Mouse (Mus musculus) hindbrain, embryonic 10.5 days (tissue): ENCODE measurements at regions not wholly inside any gene's neighbourhood (a gene's known extent, or its start where the extent isn't known, plus 50 kb on each side); places are given as distances from the start of the nearest gene placed in this dataset.

Experiments
- DNase-seq: peaks from one replicate; pipeline ENCODE4 v3.0.0-alpha.2; 2017; ENCODE audit warnings: low spot score
- H3K27ac ChIP-seq: fragments of 300-500 bp; sonication (generic); 2 replicates; pipeline ENCODE4 v1.5.1; 2016; ENCODE audit warnings: mild to moderate bottlenecking, moderate library complexity
- H3K27me3 ChIP-seq: fragments of 300-500 bp; sonication (generic); 2 replicates; pipeline ENCODE4 v1.6.1; 2016; ENCODE audit warnings: mild to moderate bottlenecking; ENCODE audit not compliant: poor library complexity, insufficient read depth, severe bottlenecking
- H3K36me3 ChIP-seq: fragments of 300-500 bp; sonication (generic); 2 replicates; pipeline ENCODE4 v1.6.1; 2016; ENCODE audit warnings: mild to moderate bottlenecking, moderate library complexity
- H3K4me1 ChIP-seq: fragments of 300-500 bp; sonication (generic); replicated peaks from 2 replicates; pipeline ENCODE4 v1.6.1; 2016; ENCODE audit warnings: mild to moderate bottlenecking
- H3K4me3 ChIP-seq: fragments of 300-500 bp; sonication (generic); 2 replicates; pipeline ENCODE4 v1.5.1; 2016; ENCODE audit warnings: mild to moderate bottlenecking, moderate library complexity
- H3K9me3 ChIP-seq: fragments of 300-500 bp; sonication (generic); 2 replicates; pipeline ENCODE4 v1.6.1; 2016; ENCODE audit warnings: mild to moderate bottlenecking, moderate library complexity
- WGBS: fragments of 180-500 bp; shearing (Covaris S2); methylation state at CpG from one replicate; pipeline ENCODE4 v1.1.7; 2016; 5-methylcytosine and 5-hydroxymethylcytosine counted together

DNA sequence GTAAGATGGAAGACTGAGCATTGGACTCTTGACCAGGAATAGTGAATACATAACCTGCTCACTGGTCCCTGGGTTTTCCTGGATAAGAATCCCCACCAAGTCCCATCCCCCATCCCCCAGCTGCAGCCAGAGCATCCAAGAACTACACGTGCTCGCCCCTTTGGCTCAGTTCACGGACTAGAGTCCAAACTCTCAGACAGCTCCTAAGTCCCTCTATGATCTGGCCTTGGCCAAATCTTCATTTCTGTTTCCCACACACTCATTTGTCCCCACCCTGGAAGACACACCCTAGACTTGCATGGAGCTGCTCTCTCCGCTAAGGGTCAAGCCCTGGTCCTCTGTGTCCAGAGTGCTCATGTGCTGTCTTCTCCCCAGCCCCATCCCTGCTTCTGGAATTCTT lies 139.9 kb downstream of the Tmx1 start:
- H3K36me3 ChIP-seq: no peaks in the 10 kb centered on the region
- H3K4me1 ChIP-seq: peaks cover 7% of the 10 kb centered on the region; the same call in 1 of the 2 replicates
- H3K27ac ChIP-seq: no peak overlapping the region
- no peak for DNase-seq
- no peaks in the 10 kb centered on the region for H3K9me3 ChIP-seq
- 87% methylated on average over 4 of the region's 4 CpGs for WGBS
- H3K4me3 ChIP-seq: no peak overlapping the region
- H3K27me3 ChIP-seq: no peaks in the 10 kb centered on the region

DNA sequence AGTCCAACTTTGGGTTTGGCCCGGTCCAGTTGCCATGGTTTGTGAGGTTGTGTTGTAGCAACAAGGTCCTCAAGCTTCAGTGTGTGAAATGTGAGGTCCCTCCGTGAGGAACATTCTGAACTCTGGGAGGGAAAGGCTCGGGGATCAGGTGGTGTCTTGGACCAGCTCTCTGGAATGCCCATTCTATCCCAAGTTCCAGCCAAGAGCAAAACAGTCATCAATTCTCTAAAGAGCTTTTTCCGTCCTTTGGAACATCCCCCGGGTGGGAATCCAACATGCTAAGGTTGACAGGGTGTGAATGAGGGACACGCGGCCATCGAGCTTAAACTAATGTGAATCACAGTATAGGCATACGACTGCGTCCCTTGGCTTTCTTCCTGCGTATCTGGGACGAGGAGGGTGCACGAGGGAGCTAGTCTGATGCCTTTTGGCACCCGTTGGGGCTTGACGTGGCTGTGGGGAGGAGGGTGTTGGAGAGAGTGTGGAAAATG lies 145.4 kb downstream of the Tmx1 start:
- no peaks in the 10 kb centered on the region for H3K27me3 ChIP-seq
- DNase-seq: no peak
- no peak overlapping the region for H3K27ac ChIP-seq
- no peak overlapping the region for H3K4me3 ChIP-seq
- 89% methylated on average over 15 of the region's 15 CpGs for WGBS
- no peaks in the 10 kb centered on the region for H3K36me3 ChIP-seq
- peaks cover 5% of the 10 kb centered on the region for H3K9me3 ChIP-seq
- H3K4me1 ChIP-seq: no peaks in the 10 kb centered on the region

DNA sequence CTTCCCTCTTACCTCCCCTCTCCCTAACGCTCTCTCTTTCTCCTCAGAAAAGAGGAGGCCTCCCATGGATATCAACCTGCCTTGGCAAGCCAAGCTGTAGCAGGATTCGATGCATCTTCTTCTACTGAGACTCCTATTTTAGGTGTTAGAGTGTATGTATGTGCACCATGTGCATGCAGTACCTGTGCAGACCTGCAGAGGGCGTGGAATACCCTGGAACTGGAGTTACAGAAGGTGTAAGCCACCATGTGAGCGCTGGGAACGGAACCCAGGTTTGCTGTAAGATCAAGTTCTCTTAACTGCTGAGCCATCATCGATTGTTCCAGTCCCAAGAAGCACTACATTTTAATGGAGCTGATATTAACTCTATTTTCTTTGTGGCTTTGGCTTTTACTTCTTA lies 146.8 kb downstream of the Tmx1 start:
- Histone ChIP-seq H3K27me3 (no peaks in the 10 kb centered on the region), H3K4me3 (no peak overlapping the region), H3K27ac (no peak overlapping the region), H3K4me1 (no peaks in the 10 kb centered on the region), H3K36me3 (no peaks in the 10 kb centered on the region), H3K9me3 (peaks cover 5% of the 10 kb centered on the region)
- 80% methylated on average over 6 of the region's 6 CpGs for WGBS
- DNase-seq: no peak

GRCm38 (mm10) chr12:70603869-70604268 lies 151.0 kb downstream of the Tmx1 start:
- no peaks in the 10 kb centered on the region for H3K27me3 ChIP-seq
- 93% methylated on average over 1 of the region's 1 CpGs for WGBS
- no peak for DNase-seq
- no peak overlapping the region for H3K27ac ChIP-seq
- peaks cover 5% of the 10 kb centered on the region for H3K9me3 ChIP-seq
- H3K4me1 ChIP-seq: no peaks in the 10 kb centered on the region
- H3K4me3 ChIP-seq: no peak overlapping the region
- no peaks in the 10 kb centered on the region for H3K36me3 ChIP-seq

- H3K27me3 ChIP-seq: no peaks in the 10 kb centered on the region
- no peak overlapping the region for H3K4me3 ChIP-seq
- no peaks in the 10 kb centered on the region for H3K9me3 ChIP-seq
- H3K36me3 ChIP-seq: no peaks in the 10 kb centered on the region
- no peaks in the 10 kb centered on the region for H3K4me1 ChIP-seq
- no peak overlapping the region for H3K27ac ChIP-seq
- WGBS: 76% methylated on average over 5 of the region's 5 CpGs
- DNase-seq: no peak
Measured at GRCm38 (mm10) chr12:70608672-70609071, 155.8 kb downstream of the Tmx1 start.

DNA sequence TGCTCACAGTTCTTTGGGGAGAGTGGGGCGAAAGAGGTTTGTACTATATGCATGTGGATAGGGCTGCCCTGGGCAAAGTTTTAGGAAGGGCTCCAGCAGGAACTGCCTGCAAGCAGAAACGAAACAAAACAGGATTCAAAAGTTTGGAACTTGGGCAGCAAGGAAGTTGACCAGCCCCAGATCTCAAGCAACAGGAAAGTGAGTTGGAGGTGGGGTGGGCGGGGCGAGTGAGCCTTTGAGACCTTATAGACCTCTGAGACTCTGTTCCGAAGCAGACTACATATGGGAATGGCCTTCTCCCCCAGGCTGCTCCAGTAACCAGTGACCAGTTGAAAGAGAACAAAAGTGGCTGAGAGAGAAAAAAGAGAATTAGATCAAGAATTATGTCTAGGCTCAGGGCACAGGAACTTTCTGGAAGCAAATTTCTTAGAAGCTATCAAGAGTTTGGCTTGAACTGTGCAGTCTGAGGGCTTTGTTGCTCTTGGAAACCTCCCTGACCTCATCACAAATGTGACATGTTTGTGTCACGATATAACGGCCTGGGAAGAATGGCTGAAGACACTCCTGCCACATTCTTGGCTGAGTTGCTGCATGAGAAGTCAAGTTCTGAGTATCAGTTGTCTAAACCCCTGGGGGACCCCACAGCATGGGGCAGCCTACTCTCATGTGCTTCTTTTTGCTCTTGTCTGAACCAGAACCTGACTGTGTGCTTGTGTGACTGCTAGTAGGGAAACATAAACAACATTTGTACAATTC lies 156.4 kb downstream of the Tmx1 start:
- Histone ChIP-seq H3K27me3 (no peaks in the 10 kb centered on the region), H3K9me3 (no peaks in the 10 kb centered on the region), H3K27ac (no peak overlapping the region), H3K4me1 (no peaks in the 10 kb centered on the region), H3K4me3 (no peak overlapping the region), H3K36me3 (no peaks in the 10 kb centered on the region)
- WGBS: 78% methylated on average over 7 of the region's 7 CpGs
- no peak for DNase-seq

DNA sequence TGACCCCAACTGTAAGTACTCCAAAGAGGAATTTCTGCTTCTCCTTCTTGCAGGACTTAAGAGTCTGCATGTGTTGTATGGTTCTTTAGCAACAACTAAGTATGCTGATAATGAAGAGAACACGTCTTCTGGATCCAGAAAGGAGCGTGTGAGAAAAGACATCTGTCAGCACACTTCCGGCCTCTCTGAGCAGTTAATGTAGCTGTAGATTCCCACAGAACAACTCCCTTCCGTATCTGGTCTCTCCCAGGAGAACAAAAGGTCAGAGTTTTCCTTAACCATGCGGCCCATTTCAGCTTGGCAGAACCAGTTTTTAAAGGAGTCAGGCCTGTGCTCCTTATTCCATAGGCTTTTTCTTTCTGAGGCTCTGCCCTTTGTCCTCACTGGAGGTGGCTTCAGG lies 159.0 kb downstream of the Tmx1 start:
- no peak for DNase-seq
- peaks cover 6% of the 10 kb centered on the region; the same call in 1 of the 2 replicates for H3K4me1 ChIP-seq
- H3K9me3 ChIP-seq: no peaks in the 10 kb centered on the region
- H3K27ac ChIP-seq: no peak overlapping the region
- H3K27me3 ChIP-seq: no peaks in the 10 kb centered on the region
- H3K4me3 ChIP-seq: no peak overlapping the region
- H3K36me3 ChIP-seq: no peaks in the 10 kb centered on the region
- 79% methylated on average over 5 of the region's 5 CpGs for WGBS

DNA sequence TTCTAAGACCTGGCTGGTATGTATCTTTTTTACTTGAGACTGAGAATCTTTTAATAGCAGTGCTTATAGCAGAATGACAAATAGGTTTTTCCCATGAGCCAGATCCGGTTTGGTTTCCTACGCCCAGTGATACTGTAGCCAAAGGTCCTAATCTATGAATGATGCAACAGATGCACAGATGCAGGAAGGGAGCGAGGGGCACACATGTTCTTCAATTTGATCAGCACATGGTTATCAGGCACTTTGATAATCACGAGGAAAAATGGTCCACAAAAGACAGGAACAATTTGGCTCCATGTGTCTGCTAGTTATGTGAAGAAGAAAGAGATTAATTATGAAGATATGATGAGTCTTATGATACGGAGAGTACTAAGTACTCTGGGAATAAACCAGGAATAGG lies 160.3 kb downstream of the Tmx1 start:
- H3K9me3 ChIP-seq: no peaks in the 10 kb centered on the region
- peaks cover 6% of the 10 kb centered on the region; the same call in 1 of the 2 replicates for H3K4me1 ChIP-seq
- 88% methylated on average over 5 of the region's 5 CpGs for WGBS
- no peak overlapping the region for H3K27ac ChIP-seq
- no peak overlapping the region for H3K4me3 ChIP-seq
- no peaks in the 10 kb centered on the region for H3K27me3 ChIP-seq
- DNase-seq: no peak
- no peaks in the 10 kb centered on the region for H3K36me3 ChIP-seq

- no peaks in the 10 kb centered on the region for H3K36me3 ChIP-seq
- no peak for DNase-seq
- no peak overlapping the region for H3K4me3 ChIP-seq
- 70% methylated on average over 2 of the region's 2 CpGs for WGBS
- no peak overlapping the region for H3K27ac ChIP-seq
- no peaks in the 10 kb centered on the region for H3K9me3 ChIP-seq
- H3K27me3 ChIP-seq: no peaks in the 10 kb centered on the region
- peaks cover 6% of the 10 kb centered on the region; the same call in 1 of the 2 replicates for H3K4me1 ChIP-seq
Measured at GRCm38 (mm10) chr12:70614101-70614500, 161.2 kb downstream of the Tmx1 start.

- H3K27ac ChIP-seq: no peak overlapping the region
- H3K36me3 ChIP-seq: no peaks in the 10 kb centered on the region
- DNase-seq: no peak
- H3K4me3 ChIP-seq: no peak overlapping the region
- no peaks in the 10 kb centered on the region for H3K27me3 ChIP-seq
- H3K4me1 ChIP-seq: peaks cover 6% of the 10 kb centered on the region; the same call in 1 of the 2 replicates
- H3K9me3 ChIP-seq: no peaks in the 10 kb centered on the region
- 89% methylated on average over 2 of the region's 2 CpGs for WGBS
Measured at GRCm38 (mm10) chr12:70614686-70615085, 161.8 kb downstream of the Tmx1 start.

DNA sequence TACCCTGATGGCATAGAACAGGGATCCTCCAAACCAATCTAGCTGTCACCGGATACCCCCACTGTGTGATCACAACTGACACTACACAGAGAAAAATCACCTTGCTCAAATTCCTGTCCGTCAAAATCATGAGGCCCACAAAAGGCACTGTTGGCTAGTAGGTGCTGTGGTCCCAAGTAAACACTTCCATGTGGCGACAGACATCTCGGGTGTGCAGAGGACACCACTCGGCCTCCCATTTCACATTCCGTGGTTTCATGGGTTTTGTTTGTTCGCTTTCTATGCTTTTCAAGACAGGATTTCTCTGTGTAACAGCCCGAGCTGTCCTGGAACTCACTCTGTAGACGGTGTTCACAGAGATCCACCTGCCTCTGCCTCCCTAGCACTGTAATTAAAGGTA lies 162.2 kb downstream of the Tmx1 start:
- Histone ChIP-seq H3K4me1 (peaks cover 6% of the 10 kb centered on the region; the same call in 1 of the 2 replicates), H3K27me3 (no peaks in the 10 kb centered on the region), H3K9me3 (no peaks in the 10 kb centered on the region), H3K36me3 (no peaks in the 10 kb centered on the region), H3K4me3 (no peak overlapping the region), H3K27ac (no peak overlapping the region)
- 90% methylated on average over 9 of the region's 9 CpGs for WGBS
- no peak for DNase-seq

DNA sequence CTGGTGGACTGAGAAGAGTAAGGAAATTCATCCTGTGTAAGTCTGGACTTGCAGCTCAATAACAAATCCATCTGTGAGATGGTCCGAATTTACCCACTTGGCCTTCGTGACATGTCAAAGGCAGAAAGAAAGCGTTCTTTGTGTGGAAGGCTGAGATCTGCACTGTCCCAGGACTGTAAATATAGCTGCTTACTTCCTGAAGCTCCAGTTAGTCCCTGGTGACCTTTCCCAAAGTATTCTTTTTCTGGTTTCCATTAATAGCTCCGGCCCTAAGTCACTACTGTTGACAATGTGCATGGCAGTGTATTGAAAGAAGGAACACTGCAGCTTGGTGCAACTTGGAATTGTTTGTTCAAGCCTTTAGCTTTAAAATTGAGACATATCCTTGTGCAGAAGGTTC lies 163.2 kb downstream of the Tmx1 start:
- 65% methylated on average over 4 of the region's 4 CpGs for WGBS
- H3K27me3 ChIP-seq: no peaks in the 10 kb centered on the region
- H3K4me1 ChIP-seq: peaks cover 6% of the 10 kb centered on the region; the same call in 1 of the 2 replicates
- no peaks in the 10 kb centered on the region for H3K36me3 ChIP-seq
- no peak overlapping the region for H3K27ac ChIP-seq
- H3K4me3 ChIP-seq: no peak overlapping the region
- no peak for DNase-seq
- no peaks in the 10 kb centered on the region for H3K9me3 ChIP-seq

DNA sequence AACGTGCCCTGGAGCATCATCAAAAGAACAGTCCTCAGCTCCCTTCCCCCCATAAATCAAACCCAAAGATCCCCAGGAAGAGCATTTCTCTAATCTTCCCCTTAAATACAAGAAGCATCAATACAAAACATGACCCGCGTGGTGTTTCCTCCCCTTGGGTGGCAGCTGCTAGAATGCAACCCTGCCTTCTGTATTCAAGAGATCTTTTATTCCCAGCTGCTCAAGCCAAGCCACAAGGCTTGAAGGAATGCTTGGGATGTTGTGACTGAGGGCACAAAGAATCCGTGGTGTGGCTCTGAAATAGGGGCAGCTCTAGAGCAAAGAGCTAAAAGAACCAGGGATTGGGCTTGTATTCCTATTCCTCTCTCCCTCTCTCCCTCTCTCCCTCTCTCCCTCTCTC lies 163.6 kb downstream of the Tmx1 start:
- 36% methylated on average over 4 of the region's 4 CpGs for WGBS
- H3K27ac ChIP-seq: no peak overlapping the region

More for the DNA sequence above, 163.6 kb downstream of the Tmx1 start:
- no peak overlapping the region for H3K4me3 ChIP-seq
- peaks cover 6% of the 10 kb centered on the region; the same call in 1 of the 2 replicates for H3K4me1 ChIP-seq
- no peaks in the 10 kb centered on the region for H3K9me3 ChIP-seq
- no peak for DNase-seq
- H3K27me3 ChIP-seq: no peaks in the 10 kb centered on the region
- no peaks in the 10 kb centered on the region for H3K36me3 ChIP-seq
